Mouse (Mus musculus) heart, embryonic 11.5 days (tissue): ENCODE measurements around the gene Pip4k2a. TPM values are rescaled to one million over a fixed set of nuclear protein-coding genes. Genes with fewer than 3 reads are reported as not detected.

ENCODE experiments used
- ATAC-seq: fragments of 200-750 bp; cut with Nextera tagmentation; replicated peaks from 2 replicates; pipeline ENCODE4 v1.8.0; 2017; ENCODE audit warnings: moderate library complexity; ENCODE audit not compliant: insufficient number of reproducible peaks, low FRiP score, low TSS enrichment
- H3K27ac ChIP-seq: fragments of 300-500 bp; sonication (generic); 2 replicates; pipeline ENCODE4 v1.5.1; 2014; ENCODE audit warnings: mild to moderate bottlenecking, low read depth, low read length
- H3K27me3 ChIP-seq: fragments of 300-500 bp; sonication (generic); 2 replicates; pipeline ENCODE4 v1.6.1; 2014; ENCODE audit warnings: mild to moderate bottlenecking, low read length, mixed read lengths; ENCODE audit not compliant: control insufficient read depth, insufficient read depth
- H3K36me3 ChIP-seq: fragments of 300-500 bp; sonication (generic); 2 replicates; pipeline ENCODE4 v1.6.1; 2014; ENCODE audit warnings: mild to moderate bottlenecking, low read length, moderate library complexity, mixed read lengths; ENCODE audit not compliant: control insufficient read depth, insufficient read depth
- H3K4me1 ChIP-seq: fragments of 300-500 bp; sonication (generic); 2 replicates; pipeline ENCODE4 v1.6.1; 2014; ENCODE audit warnings: low read length; ENCODE audit not compliant: control insufficient read depth, insufficient read depth
- H3K4me2 ChIP-seq: fragments of 300-500 bp; sonication (generic); 2 replicates; pipeline ENCODE4 v1.6.1; 2014; ENCODE audit warnings: mild to moderate bottlenecking, moderate library complexity
- H3K4me3 ChIP-seq: fragments of 300-500 bp; sonication (generic); 2 replicates; pipeline ENCODE4 v1.5.1; 2014; ENCODE audit warnings: low read depth, low read length
- H3K9ac ChIP-seq: fragments of 300-500 bp; sonication (generic); 2 replicates; pipeline ENCODE4 v1.6.1; 2014; ENCODE audit warnings: mild to moderate bottlenecking, low read depth, low read length, moderate library complexity
- H3K9me3 ChIP-seq: fragments of 300-500 bp; sonication (generic); replicated peaks from 2 replicates; pipeline ENCODE4 v1.6.1; 2016; ENCODE audit warnings: low read length; ENCODE audit not compliant: control insufficient read depth
- WGBS: fragments of 180-500 bp; shearing (Covaris S2); extraction: QIAGEN DNeasy Blood & Tissue Kit; methylation state at CpG from one replicate; pipeline ENCODE4 v1.1.7; 2014; ENCODE audit not compliant: insufficient replicate concordance; 5-methylcytosine and 5-hydroxymethylcytosine counted together
- polyA plus RNA-seq: library from polyadenylated mRNA; unstranded; fragments of >200 nt; fragmentation: Nextera tagmentation; extraction: Ambion mirVana; gene quantifications from 2 replicates; pipeline ENCODE4 v1.2.1, GENCODE M21; 2014

Gene Pip4k2a
- polyA plus RNA-seq, 1 experiment from 2014 or later: 7.7 TPM

DNA sequence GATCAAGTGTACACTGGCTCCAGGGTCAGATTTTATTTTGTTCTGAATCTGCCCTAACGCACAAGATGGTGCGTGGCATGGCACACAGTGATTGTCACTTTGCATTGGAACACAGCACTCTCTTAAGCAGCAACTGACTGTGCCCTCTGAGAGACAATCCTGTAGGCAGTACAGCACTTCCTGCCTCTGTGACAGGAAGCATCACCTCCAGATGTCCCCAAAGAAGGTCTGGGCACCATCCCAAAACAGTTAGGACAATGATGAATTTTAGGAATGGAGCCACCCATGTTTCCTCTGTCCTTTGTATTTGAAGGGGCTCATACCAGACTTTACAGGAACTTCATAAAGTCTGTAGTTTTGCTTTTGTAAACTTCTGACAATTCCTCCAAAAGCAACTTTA, 54.0 kb downstream of the Pip4k2a start:
- Histone ChIP-seq H3K9me3 (no peaks in the 10 kb centered on the region), H3K27me3 (no peaks in the 10 kb centered on the region), H3K4me2 (no peak overlapping the region), H3K4me1 (peaks cover 44% of the 10 kb centered on the region), H3K36me3 (no peaks in the 10 kb centered on the region), H3K27ac (peak overlapping the region; percentile 74), H3K9ac (no peak overlapping the region), H3K4me3 (no peak overlapping the region)
- ATAC-seq: no peak
- WGBS: 72% methylated on average over 2 of the region's 2 CpGs

DNA sequence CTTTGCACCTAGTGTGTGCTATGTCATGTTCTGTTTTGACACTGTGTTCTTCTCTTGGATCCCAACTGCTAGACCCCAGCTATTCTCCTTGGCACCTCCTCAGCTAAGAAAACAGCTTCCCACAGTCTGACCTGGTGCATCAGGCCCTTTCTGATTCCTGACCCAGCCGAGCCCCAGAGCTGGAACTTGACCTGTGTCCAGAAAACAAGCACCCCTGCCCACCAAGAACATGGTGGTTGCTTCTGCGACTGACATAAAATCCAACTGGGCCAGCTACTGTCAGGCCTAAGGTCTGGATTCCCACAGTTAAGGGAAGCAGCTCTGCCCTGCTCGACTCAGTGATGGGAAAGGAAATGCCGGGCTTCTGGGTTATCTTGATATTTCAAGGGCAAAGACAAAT, 54.6 kb downstream of the Pip4k2a start:
- Histone ChIP-seq H3K4me3 (no peak overlapping the region), H3K4me2 (no peak overlapping the region), H3K27ac (peak overlapping the region; percentile 74), H3K4me1 (peaks cover 49% of the 10 kb centered on the region), H3K36me3 (no peaks in the 10 kb centered on the region), H3K9ac (no peak overlapping the region), H3K27me3 (no peaks in the 10 kb centered on the region), H3K9me3 (no peaks in the 10 kb centered on the region)
- WGBS: 35% methylated on average over 4 of the region's 4 CpGs
- ATAC-seq: no peak

DNA sequence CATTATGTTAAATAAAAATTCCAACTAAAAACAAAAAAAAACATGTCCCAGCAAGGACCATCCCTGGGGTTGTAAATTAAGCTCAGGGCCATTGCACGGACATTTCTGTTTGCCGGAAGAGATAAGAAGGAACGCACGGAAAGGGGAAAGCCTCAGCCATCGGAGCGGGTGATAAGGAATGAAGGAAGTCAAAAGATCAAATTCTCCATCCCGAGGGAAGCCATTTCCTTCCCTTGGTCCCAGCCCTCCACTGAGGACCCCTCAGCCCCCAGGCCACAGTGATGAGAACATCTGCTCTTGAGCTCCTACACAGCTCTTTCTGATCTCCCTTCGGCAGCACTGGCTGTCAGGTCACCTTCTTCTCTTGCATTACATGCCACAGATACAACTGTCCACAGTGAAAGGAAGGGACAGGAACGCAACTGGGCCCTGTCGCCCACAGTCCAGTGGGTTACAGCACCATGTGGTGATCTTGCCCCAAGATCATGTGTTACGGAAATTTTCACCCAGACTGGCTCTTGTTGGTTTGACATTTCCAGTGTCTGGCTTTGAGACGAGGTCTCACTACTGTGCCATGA, 57.1 kb downstream of the Pip4k2a start:
- H3K9me3 ChIP-seq: no peaks in the 10 kb centered on the region
- peak overlapping the region; percentile 51 for H3K4me2 ChIP-seq
- no peaks in the 10 kb centered on the region for H3K27me3 ChIP-seq
- ATAC-seq: no peak
- no peak overlapping the region for H3K4me3 ChIP-seq
- H3K9ac ChIP-seq: no peak overlapping the region
- peak overlapping the region; percentile 36 for H3K27ac ChIP-seq
- peaks cover 58% of the 10 kb centered on the region for H3K4me1 ChIP-seq
- 23% methylated on average over 12 of the region's 12 CpGs for WGBS
- no peaks in the 10 kb centered on the region for H3K36me3 ChIP-seq

DNA sequence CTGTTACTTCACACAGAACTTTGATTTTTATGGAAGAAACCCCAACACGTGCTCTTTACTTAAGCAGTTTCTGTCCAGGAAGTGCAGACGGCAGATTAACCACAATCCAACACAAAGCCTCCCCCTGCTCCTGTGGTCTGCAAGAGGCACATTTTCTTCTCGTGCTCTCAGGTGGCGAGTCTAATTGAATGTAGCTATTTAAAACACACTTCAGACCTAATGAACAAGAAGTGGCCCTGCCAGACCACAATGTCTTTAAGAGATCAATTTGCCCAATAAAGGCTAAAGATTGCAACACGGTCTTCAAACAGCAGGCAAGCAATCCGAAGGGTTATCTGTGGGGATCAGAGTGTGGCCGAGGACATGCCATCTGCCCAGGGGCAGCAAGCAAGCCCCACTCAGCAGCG, 59.0 kb downstream of the Pip4k2a start:
- 38% methylated on average over 8 of the region's 8 CpGs for WGBS
- H3K27ac ChIP-seq: peak overlapping the region; percentile 46
- H3K9me3 ChIP-seq: no peaks in the 10 kb centered on the region
- H3K4me1 ChIP-seq: peaks cover 61% of the 10 kb centered on the region
- no peak; the same call in 1 of the 2 replicates for ATAC-seq
- no peaks in the 10 kb centered on the region for H3K27me3 ChIP-seq
- H3K9ac ChIP-seq: no peak overlapping the region
- H3K4me2 ChIP-seq: no peak overlapping the region
- no peaks in the 10 kb centered on the region for H3K36me3 ChIP-seq
- H3K4me3 ChIP-seq: no peak overlapping the region

DNA sequence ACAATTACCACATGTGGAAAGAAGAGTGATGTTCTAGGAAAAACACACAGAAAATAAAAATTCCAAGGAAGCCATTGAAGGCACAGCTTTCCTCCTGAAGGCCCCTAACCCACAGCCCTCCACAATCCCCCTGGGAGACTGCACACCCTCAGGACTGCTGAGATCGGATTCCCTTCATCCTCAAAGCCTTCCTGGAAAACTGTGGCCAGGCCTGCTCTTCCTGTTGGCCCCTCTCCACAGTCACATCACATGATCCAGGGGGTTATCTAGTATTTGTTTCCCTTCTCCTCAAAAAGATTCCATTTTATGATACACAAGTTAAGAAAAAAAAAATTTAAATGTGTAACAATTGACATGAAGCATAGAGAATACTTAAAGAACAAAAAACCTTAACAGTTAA, 59.7 kb downstream of the Pip4k2a start:
- no peak overlapping the region for H3K4me3 ChIP-seq
- H3K27me3 ChIP-seq: no peaks in the 10 kb centered on the region
- peak overlapping the region; percentile 50; the same call in 1 of the 2 replicates for H3K27ac ChIP-seq
- H3K36me3 ChIP-seq: no peaks in the 10 kb centered on the region
- no peaks in the 10 kb centered on the region for H3K9me3 ChIP-seq
- no peak overlapping the region for H3K4me2 ChIP-seq
- 38% methylated on average over 1 of the region's 1 CpGs for WGBS
- peaks cover 54% of the 10 kb centered on the region for H3K4me1 ChIP-seq
- no peak for ATAC-seq
- no peak overlapping the region for H3K9ac ChIP-seq

DNA sequence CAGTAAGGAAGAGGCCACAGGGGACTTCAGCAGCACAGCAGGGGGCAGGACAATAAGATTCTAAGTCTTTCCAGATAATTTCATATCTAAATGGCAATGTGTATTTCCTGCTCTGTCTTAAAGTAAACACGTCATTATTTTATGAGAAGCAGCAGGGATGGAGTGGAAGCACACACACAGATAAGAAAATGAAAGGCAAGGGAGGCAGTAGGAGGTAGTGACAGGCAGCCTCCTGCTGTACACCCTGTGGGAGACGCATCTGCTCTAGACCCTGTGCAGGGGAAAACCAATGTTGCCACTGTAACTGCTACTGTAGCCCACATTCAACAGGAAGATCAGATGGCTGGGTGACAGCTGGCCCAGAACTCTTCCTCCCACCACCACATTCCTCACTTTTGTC, 60.3 kb downstream of the Pip4k2a start:
- H3K9ac ChIP-seq: no peak overlapping the region
- ATAC-seq: no peak
- no peak overlapping the region for H3K4me3 ChIP-seq
- no peak overlapping the region for H3K4me2 ChIP-seq
- H3K9me3 ChIP-seq: no peaks in the 10 kb centered on the region
- H3K36me3 ChIP-seq: no peaks in the 10 kb centered on the region
- H3K4me1 ChIP-seq: peaks cover 50% of the 10 kb centered on the region
- no peaks in the 10 kb centered on the region for H3K27me3 ChIP-seq
- H3K27ac ChIP-seq: peak overlapping the region; percentile 50; the same call in 1 of the 2 replicates
- WGBS: 16% methylated on average over 2 of the region's 2 CpGs

DNA sequence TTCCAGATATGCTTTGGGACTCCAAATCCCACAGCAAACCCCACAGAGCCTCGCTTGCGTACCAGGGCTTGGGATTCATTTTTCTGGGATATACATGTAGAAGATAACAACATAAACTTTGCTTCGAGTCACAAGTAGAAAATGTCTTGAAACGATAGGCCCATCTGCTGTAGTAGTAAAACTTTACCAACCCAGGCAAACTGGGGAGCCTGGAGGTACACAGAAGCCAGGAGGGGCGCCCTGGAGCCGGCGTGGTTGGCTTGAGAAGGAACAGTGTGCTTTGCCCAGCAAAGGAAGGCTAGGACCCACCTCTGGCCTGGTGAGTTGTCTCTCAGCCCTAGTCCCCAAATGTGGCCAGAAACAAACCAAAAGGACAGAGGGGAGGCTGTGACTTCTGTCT, 61.5 kb downstream of the Pip4k2a start:
- no peaks in the 10 kb centered on the region for H3K9me3 ChIP-seq
- no peak overlapping the region for H3K4me3 ChIP-seq
- no peak for ATAC-seq
- H3K4me1 ChIP-seq: peaks cover 48% of the 10 kb centered on the region
- no peak overlapping the region for H3K27ac ChIP-seq
- H3K36me3 ChIP-seq: no peaks in the 10 kb centered on the region
- WGBS: 85% methylated on average over 7 of the region's 7 CpGs
- no peaks in the 10 kb centered on the region for H3K27me3 ChIP-seq
- H3K9ac ChIP-seq: no peak overlapping the region
- no peak overlapping the region for H3K4me2 ChIP-seq

DNA sequence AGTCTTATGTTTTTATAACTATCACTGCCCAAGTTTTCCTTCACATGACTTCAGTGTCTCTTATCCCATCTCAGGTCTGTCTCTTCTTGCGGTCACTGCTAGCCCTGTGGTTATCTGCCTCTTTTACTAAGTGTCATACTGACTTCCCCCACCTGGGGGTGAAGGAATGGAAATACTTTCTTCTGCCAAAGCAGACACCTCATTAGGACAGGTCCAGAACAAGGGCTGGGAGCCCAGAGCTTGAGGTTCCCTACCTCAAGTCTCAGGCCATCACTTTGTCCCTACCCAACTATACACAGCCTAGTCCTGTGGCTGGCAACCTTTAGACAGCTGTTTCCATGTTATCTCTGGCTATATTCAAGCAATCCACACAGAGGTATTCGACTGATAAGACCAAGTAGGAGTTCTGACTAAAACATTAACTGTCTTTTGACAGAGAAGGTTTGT, 62.3 kb downstream of the Pip4k2a start:
- Histone ChIP-seq H3K4me3 (no peak overlapping the region), H3K27ac (no peak overlapping the region), H3K27me3 (no peaks in the 10 kb centered on the region), H3K9me3 (no peaks in the 10 kb centered on the region), H3K4me2 (no peak overlapping the region), H3K4me1 (peaks cover 41% of the 10 kb centered on the region), H3K36me3 (no peaks in the 10 kb centered on the region), H3K9ac (no peak overlapping the region)
- WGBS: 33% methylated on average over 2 of the region's 2 CpGs
- ATAC-seq: no peak

DNA sequence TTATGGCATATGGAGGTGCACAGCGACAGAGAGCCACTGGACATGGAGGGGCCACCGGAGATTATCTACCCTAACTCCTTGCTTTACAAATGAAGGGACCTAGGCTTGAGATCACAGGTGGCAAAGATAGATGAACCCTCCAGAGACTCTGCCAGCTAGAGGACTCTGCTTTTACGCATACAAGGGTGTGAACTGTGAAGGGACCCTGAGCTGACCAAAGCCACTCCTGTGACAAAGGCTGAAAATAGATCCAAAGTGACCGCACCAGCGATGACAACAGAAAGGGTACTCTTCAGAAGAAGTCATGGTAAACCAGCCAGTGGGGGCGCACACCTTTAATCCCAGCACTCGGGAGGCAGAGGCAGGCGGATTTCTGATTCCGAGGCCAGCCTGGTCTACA, 63.8 kb downstream of the Pip4k2a start:
- no peak overlapping the region for H3K4me2 ChIP-seq
- WGBS: 76% methylated on average over 9 of the region's 9 CpGs
- no peak overlapping the region for H3K4me3 ChIP-seq
- H3K27me3 ChIP-seq: no peaks in the 10 kb centered on the region
- no peaks in the 10 kb centered on the region for H3K36me3 ChIP-seq
- no peak for ATAC-seq
- H3K9ac ChIP-seq: no peak overlapping the region
- H3K4me1 ChIP-seq: peaks cover 29% of the 10 kb centered on the region
- H3K27ac ChIP-seq: no peak overlapping the region
- no peaks in the 10 kb centered on the region for H3K9me3 ChIP-seq
